Mouse (Mus musculus): Measurements from ENCODE around the gene Chst2. TPM values are rescaled to one million over a fixed set of nuclear protein-coding genes. Genes with fewer than 3 reads are reported as not detected.

Gene Chst2
- 1.4 and 5.7 TPM in 2 replicates for polyA plus RNA-seq (2012; rRNA removed; ENCODE audit: low replicate concordance)

DNA sequence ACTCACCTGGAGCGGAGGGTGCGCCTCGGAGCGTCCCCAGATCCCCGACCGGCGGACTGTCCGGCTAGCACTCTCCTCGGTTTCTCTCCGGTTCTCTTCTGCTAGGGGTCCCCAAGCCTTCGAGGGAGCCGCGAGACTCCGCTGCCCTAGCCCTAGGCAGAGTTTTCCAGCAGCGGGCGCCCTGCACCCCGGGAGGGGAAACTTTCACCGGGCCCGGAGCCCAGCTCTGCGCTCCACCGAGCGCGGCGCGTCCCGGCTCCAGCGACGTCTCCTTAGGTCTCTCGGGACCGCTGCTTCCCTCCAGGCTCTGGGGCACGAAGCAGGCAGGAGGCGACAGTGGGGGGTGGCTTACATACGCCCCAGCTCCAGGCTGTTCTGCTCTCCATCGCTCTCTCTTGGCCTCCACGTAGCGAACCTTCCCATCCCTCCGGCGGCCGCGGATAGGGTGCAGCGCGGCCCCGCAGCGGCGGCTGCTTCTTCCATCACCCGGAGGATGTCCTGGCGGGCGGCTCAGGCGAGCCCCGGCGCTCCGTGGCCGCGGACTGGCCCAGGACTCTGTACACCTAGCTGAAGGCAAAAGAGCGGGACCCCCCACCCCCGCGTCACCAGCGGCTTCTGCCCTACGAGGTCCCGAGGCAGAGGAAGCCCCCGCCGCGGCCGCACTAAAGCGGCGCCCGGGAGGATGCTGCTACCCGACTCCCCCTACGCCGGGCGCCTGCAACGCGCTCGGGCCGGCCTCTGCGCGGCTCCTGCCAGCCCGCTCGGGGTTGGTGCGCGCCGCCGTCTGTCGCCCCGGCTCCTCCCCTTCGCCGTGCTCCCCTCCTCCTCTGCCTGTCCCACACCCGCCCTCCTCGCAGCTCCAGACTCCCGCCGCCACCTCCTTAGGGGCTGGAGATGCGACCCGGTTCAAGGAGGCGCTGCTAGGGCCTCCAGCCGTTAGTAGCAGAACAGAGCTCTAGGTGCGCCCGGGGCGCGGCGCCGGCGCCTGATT lies at the start of gene Chst2:
Gene Chst2, minus strand, starts transcription at position 152 of the 991 bp plus-strand sequence.

Other genes starting within 250 kb of the Chst2 start
- 1.0 and 3.2 TPM in 2 replicates for gene U2surp, start 105.3 kb upstream of the Chst2 start, polyA plus RNA-seq (2012; rRNA removed; ENCODE audit: low replicate concordance)
- 22.6 and 37.2 TPM in 2 replicates for gene Paqr9, start 152.9 kb upstream of the Chst2 start, polyA plus RNA-seq (2012; rRNA removed; ENCODE audit: low replicate concordance)
- 3.2 and 5.2 TPM in 2 replicates for gene Pcolce2, start 230.9 kb upstream of the Chst2 start, polyA plus RNA-seq (2012; rRNA removed; ENCODE audit: low replicate concordance)

Measured in mammary gland, adult 2 months (tissue).